Mouse (Mus musculus) monocyte, adult 59 days (primary cell): ENCODE measurements around the gene Zcchc2. TPM values are rescaled to one million over a fixed set of nuclear protein-coding genes. Genes with fewer than 3 reads are reported as not detected.

Experiments used
- total RNA-seq, 2 experiments: library from RNA; stranded (reverse); gene quantifications; one replicate each; pipeline ENCODE4 v1.2.4; 2023

Gene Zcchc2
- 10 to 100 TPM; 41.6 to 42.0 TPM for total RNA-seq

DNA sequence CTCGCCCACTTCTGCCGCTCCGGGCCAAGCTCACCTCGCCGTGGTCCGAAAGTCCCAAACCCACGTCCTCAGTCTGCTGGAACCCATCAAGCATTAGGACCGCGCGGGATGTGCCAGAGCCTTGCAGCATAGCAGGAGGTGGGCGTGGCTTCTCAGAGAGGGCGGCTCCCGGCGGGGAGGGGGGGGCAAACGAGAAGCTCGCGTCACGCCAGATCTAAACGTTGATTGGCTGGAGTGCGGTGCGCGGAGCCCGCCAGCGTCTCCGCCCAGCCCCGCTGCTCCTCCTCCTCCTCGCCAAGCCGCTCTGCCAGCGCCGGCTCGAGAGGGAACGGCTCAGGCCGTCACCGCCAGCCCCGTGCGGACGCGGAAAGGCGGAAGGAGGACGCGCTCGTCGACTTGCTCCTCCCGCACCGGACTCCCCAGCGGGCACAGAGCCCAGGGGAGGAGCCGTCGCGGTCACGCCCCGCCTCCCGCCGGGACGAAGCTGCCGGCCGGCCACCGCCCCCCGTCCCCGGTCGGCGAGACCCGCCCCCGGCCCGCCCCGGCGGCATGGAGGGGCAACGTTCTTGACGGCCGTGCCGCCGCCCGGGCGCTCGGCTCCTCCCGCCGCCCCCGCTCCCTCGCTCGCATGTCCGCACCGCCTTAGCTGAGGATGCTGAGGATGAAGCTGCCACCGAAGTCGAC lies at the start of gene Zcchc2:
TSS of gene Zcchc2 (plus strand) at position 269 of the 684 bp plus-strand sequence.

Other genes with a start within 250 kb of the Zcchc2 start
- gene Tnfrsf11a, start 209.7 kb upstream of the Zcchc2 start, total RNA-seq = 10 to 100 TPM; 24.8 to 26.1 TPM
- gene Phlpp1, start 181.3 kb downstream of the Zcchc2 start, total RNA-seq = 10 to 100 TPM; 29.4 to 38.1 TPM